Mouse (Mus musculus) cerebellum, adult 2 months (tissue): ENCODE measurements around the gene Cnn1. TPM values are rescaled to one million over a fixed set of nuclear protein-coding genes. Genes with fewer than 3 reads are reported as not detected.
A peak's percentile ranks its signal among the peaks of the same experiment; 100 is the strongest.

Experiments used
- DNase-seq, 2 experiments: peaks; one replicate each; pipeline ENCODE4 v3.0.0; 2021
- H3K27ac ChIP-seq: fragments of 200-500 bp; 2 replicates; pipeline ENCODE4 v1.5.1; 2012; ENCODE audit warnings: low read length, control low read depth, inconsistent platforms; ENCODE audit not compliant: insufficient read depth
- H3K27me3 ChIP-seq: fragments of 200-500 bp; 2 replicates; pipeline ENCODE4 v1.6.1; 2012; ENCODE audit warnings: inconsistent platforms, mild to moderate bottlenecking, low read length, moderate library complexity; ENCODE audit not compliant: control insufficient read depth, insufficient read depth
- H3K4me1 ChIP-seq: fragments of 200-500 bp; 2 replicates; pipeline ENCODE4 v1.6.1; 2011; ENCODE audit warnings: low read length; ENCODE audit not compliant: control insufficient read depth, insufficient read depth
- H3K4me3 ChIP-seq: fragments of 200-500 bp; replicated peaks from 2 replicates; pipeline ENCODE3; 2011; ENCODE audit warnings: mild to moderate bottlenecking, low read depth, low read length, control low read depth; ENCODE audit not compliant: insufficient read depth
- CTCF ChIP-seq: fragments of 200-500 bp; IDR thresholded peaks from 2 replicates; pipeline ENCODE4 v1.5.1; 2011; ENCODE audit warnings: low read depth, mild to moderate bottlenecking, control low read depth, low read length, moderate library complexity, borderline replicate concordance; ENCODE audit not compliant: insufficient read depth
- POLR2A ChIP-seq: fragments of 200-500 bp; IDR thresholded peaks from 2 replicates; pipeline ENCODE4 v1.6.1; 2011; ENCODE audit warnings: low read length, control low read depth, borderline replicate concordance; ENCODE audit not compliant: insufficient read depth
- WGBS: fragments of 180-500 bp; shearing (Covaris S2); methylation state at CpG from one replicate; pipeline ENCODE4 v1.1.7; 2018; 5-methylcytosine and 5-hydroxymethylcytosine counted together
- polyA plus RNA-seq: library from polyadenylated mRNA; depleted of rRNA; stranded (reverse); fragments of >200 nt; gene quantifications from 2 replicates; pipeline ENCODE4 v1.2.3, GENCODE M21; 2012; rRNA removed

Cnn1 gene
- 1.6 and 1.8 TPM in 2 replicates for polyA plus RNA-seq

DNA sequence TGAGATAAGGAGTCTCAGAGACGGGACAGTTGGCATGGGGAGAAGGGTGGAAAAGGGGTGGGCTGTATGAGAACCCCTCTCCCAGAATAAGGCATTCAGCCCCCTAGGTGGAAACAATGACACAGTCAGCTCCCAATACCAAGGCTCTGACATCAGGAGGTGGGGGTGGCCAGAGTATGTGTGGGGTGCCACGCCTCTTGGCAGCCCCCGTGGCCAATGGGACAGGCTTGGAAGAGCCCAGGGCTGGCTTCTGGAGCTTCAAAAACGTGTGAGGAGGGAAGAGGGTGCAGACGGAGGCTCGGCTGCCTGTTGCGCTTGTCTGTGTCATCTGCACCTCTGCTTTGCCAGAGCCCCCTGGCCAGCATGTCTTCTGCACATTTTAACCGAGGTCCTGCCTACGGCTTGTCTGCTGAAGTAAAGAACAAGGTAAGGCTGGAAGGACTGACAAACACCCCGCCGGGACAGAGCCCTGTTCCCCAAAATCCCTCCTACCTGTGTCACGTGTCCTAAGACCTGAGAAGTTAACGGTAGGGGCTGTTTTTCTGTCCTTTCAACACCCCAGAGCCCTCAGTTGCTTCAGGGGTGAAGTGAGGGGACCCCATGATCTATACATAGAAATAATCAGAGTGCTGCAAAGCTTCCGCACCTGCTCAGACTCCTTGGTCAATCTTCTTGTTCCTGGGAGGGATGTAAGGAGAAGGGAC is at the start of gene Cnn1:
Cnn1 (plus strand) TSS at position 224 of the 704 bp plus-strand sequence.
- DNase-seq: no peak
- Histone ChIP-seq H3K4me3 (no peak within 1 kb of the TSS), H3K27me3 (no peaks in the 10 kb centered on the region; the same call in 1 of the 2 replicates), H3K27ac (no peak within 1 kb of the TSS), H3K4me1 (peaks cover 3% of the 10 kb centered on the region; the same call in 1 of the 2 replicates)
- TF ChIP-seq POLR2A: no peak
- 5% methylated on average over 14 of the region's 14 CpGs for WGBS

- H3K4me3 ChIP-seq: peak overlapping the region; percentile 85
- peaks cover 26% of the 10 kb centered on the region for H3K4me1 ChIP-seq
- H3K27me3 ChIP-seq: no peaks in the 10 kb centered on the region
- DNase-seq: peak; percentile 54 to 58
- H3K27ac ChIP-seq: 0 out of 2 replicates have a peak overlapping the region, but pooled peaks have one; percentile 83
- 9% methylated on average over 11 of the region's 11 CpGs for WGBS
- TF ChIP-seq POLR2A: no peak
- no peak for TF ChIP-seq CTCF
These were observed 49.7 kb upstream of the Cnn1 start for GRCm38 (mm10) chr9:22049315-22049714.

DNA sequence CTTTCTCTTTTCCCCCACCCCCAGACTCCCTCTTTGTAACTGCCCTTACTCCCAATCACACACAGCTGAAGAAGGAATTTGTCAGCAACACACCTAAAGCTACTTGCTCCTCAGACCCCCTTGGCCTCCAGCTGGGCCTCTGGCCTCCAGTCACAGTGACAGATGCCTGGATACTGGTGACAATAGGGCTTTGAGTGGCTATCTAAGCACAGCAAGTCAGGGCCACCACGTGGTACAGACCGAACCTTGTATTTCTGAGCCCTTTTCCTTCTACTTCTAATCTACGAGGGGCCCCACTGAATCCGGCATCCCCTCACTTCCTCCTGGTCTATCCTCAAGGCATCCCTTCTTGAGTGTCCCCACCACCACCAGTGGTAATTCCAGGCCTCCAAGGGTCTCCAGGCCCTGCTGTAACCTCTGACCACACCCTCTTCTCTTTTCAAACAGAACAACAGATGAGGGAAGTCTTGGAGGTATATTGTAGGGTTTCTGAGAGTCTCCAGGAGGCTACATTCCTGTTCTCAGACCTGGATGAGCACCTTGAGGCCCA is 49.2 kb upstream of the Cnn1 start:
- H3K27ac ChIP-seq: peak overlapping the region; percentile 83
- peaks cover 25% of the 10 kb centered on the region for H3K4me1 ChIP-seq
- DNase-seq: peak; percentile 55 to 58
- 3% methylated on average over 4 of the region's 4 CpGs for WGBS
- H3K27me3 ChIP-seq: no peaks in the 10 kb centered on the region
- TF ChIP-seq POLR2A (no peak), CTCF (no peak)
- peak overlapping the region; percentile 85 for H3K4me3 ChIP-seq

DNA sequence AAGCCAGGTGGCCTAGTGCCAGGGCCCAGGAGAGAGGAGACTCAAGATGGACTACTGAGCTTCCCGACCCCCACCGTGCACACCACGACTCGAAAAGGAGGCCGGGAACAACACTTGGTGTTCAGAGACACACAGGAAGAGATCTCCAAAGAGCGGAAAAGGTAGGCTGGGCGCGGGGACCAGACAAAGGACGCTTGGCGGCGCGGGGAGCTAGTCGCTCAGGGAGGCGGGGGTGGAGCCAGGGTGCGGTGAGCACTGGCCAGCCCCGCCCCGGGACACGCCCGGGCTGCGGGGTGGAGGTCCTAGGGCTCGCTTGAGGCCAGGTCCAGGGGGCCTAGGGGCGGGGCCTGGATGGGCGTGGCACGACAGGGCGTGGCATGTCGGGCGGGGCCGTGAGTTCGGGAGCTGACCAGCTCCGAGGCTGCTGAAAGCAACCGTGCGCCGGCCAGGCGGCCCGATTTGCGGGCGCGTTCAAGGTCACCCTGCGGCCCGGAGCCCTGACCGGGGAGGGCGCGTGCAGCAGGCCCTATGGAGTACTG is 48.6 kb upstream of the Cnn1 start:
- Histone ChIP-seq H3K27ac (peak overlapping the region; percentile 83), H3K27me3 (no peaks in the 10 kb centered on the region), H3K4me3 (peak overlapping the region; percentile 85), H3K4me1 (peaks cover 28% of the 10 kb centered on the region)
- no peak for TF ChIP-seq POLR2A
- TF ChIP-seq CTCF: no peak
- WGBS: under 1% methylated on average over 43 of the region's 43 CpGs
- DNase-seq: peak; percentile 88 to 90

DNA sequence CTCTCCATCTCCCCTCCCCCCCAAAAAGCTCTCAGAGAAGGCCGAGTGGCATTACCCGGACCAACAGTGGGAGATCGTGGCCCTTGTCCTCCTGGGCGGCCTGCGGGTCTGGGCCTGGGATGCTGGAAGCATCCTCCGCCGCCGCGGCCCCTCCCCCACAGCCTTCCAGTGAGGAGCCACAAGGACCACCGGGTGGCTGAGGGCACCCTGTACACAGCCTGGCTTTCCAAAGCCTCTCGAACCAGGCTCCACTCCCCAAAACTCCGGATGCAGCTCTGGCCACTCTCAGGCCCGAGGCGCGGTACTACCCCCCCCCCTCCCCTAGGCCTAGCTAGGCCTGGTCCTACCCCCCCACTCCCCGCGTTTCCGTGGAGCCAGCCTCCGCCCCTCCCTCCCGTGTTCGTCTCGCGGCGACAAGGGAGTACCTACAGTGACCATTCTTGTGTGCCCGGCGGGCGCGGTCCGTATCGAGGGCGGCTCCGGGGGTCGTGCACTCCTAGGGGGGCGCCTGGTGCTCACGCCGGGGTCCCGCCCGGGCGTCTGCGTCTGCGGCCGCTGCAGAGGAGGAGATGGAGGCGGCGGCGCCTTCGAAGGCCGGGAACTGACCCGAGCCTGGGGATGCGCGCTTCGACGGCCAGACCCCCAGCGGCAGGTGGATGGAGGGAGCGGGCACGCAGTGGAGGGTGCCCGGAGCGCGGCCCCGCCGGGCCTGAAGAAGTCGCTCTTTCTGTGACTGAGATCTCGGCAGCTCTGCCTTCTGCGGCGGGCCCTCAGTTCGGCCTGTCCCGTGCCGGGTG is 47.7 kb upstream of the Cnn1 start:
- peak; percentile 67 to 72 for DNase-seq
- WGBS: under 1% methylated on average over 67 of the region's 67 CpGs
- no peak for TF ChIP-seq CTCF
- no peak for TF ChIP-seq POLR2A
- peaks cover 37% of the 10 kb centered on the region for H3K4me1 ChIP-seq
- H3K27me3 ChIP-seq: no peaks in the 10 kb centered on the region
- H3K4me3 ChIP-seq: peak overlapping the region; percentile 85
- peak overlapping the region; percentile 83 for H3K27ac ChIP-seq

DNA sequence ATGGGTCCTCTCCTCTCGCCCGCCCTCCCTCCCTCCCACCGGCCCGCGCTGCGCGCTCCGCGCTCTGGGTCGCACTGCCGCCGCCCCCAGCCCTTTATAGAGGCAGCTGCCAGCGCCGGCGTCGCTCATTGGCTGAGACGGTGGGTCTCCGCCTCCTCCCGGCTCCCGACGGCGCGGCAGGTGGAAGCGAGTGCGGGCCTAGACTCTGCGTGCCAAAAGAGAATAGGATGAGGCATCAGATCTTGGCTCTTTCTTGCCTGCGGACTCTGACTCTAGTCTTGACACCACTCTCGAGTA is 47.1 kb upstream of the Cnn1 start, which contains the start of gene Elavl3:
Elavl3 (minus strand) TSS at position 66 of the 297 bp plus-strand sequence.
- peak within 1 kb of the TSS; percentile 83 for H3K27ac ChIP-seq
- 2% methylated on average over 28 of the region's 28 CpGs for WGBS
- H3K27me3 ChIP-seq: no peaks in the 10 kb centered on the region
- DNase-seq: peak; percentile 92 to 94
- peaks cover 36% of the 10 kb centered on the region for H3K4me1 ChIP-seq
- peak; percentile 98 for TF ChIP-seq POLR2A
- no peak for TF ChIP-seq CTCF
- H3K4me3 ChIP-seq: peak within 1 kb of the TSS; percentile 85

GRCm38 (mm10) chr9:22053657-22054056 is 45.4 kb upstream of the Cnn1 start:
- no peaks in the 10 kb centered on the region for H3K27me3 ChIP-seq
- TF ChIP-seq POLR2A (no peak), CTCF (no peak)
- H3K4me3 ChIP-seq: no peak overlapping the region
- H3K27ac ChIP-seq: no peak overlapping the region
- WGBS: 59% methylated on average over 6 of the region's 7 CpGs
- DNase-seq: no peak
- peaks cover 41% of the 10 kb centered on the region for H3K4me1 ChIP-seq
